Mouse (Mus musculus): ENCODE results near the gene Sh3bgr.

DNA sequence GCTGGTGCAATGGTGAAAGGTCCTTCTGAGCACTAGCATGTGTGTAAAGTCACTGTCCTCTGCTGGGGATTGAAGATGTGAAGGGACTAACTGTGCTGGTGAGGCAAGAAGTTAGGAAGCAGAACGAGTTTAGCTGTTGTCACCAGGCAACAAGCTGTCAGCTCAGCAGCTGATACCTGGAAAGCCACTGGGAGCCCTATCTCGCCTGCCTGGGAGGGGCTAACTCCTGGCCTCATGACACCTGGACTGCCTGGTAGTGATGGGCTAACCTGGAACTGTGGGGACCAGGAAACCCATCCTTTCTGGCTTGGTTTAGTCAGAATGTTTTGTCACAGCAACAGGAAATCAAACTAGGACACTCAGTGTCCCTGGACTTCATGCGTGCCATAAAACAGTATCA, 76.3 kb downstream of the Sh3bgr start:
- no peak for TF ChIP-seq CTCF (IDR thresholded peaks at IDR 0.05; ENCODE audit: control insufficient read depth, insufficient read depth, insufficient replicate concordance, low read depth, low read length)
- TF ChIP-seq POLR2A (IDR thresholded peaks at IDR 0.05; ENCODE audit: control insufficient read depth, low read depth, low read length) = no peak

Measured in testis, adult 2 months (tissue).